Mouse (Mus musculus) common myeloid progenitor, adult 5-6 weeks (primary cell): ENCODE results near the gene Stk32c. TPM values are rescaled to one million over a fixed set of nuclear protein-coding genes. Genes with fewer than 3 reads are reported as not detected.

Source experiments
- ATAC-seq: replicated peaks from 2 replicates; pipeline ENCODE4 v1.8.0; 2016; ENCODE audit warnings: low read depth, mild to moderate bottlenecking, moderate TSS enrichment, inconsistent platforms; ENCODE audit not compliant: poor library complexity, severe bottlenecking
- total RNA-seq: library from RNA; stranded (forward); fragments of 200-1000, 187-1606 nt; gene quantifications from 2 replicates; pipeline ENCODE4 v1.2.3, GENCODE M21; 2017

The Stk32c gene
- total RNA-seq, 1 experiment from 2014 or later, result not detected

GRCm38 (mm10) chr7:139156341-139157058, 56.6 kb downstream of the Stk32c start:
- peak; percentile 75 for ATAC-seq

DNA sequence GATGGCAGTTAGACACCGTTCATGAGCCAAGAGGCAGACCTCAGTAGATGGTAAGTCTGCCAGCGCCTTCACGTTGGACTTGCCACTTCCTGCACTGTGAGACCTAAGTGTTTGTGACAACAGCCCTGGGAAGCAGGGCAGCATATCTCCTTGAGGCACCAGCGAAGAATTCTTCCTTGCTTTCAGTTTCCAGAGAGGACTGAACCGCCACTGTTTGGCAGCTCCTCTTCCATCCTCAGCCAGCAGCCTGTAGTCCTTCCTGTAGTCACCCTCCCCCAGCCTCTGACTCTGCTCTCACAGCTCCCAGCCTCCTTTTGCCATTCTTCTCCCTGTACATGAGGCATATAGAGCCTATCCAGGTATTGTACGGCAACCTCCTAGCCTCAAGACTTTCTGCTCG, 60.2 kb downstream of the Stk32c start:
- ATAC-seq, result no peak; the same call in 1 of the 2 replicates

DNA sequence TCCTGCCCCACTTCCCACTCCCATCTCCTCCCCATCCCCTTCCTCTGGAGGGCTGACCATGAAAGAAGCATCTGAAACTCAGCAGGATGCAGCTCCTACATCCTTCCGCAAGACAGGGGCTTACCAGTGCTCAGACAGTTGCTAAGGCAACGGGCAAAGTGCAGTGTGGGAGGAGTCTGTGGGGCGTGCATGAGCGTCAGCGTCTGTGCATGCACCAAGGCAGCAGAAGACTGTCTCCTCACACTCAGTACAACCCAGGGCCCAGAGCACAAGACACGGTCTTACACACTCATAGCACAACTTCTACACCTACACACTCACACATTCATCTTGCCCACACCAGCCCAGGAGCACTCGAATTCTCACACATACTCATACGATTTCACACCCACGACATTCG, 62.0 kb downstream of the Stk32c start:
- peak; percentile 72 for ATAC-seq

DNA sequence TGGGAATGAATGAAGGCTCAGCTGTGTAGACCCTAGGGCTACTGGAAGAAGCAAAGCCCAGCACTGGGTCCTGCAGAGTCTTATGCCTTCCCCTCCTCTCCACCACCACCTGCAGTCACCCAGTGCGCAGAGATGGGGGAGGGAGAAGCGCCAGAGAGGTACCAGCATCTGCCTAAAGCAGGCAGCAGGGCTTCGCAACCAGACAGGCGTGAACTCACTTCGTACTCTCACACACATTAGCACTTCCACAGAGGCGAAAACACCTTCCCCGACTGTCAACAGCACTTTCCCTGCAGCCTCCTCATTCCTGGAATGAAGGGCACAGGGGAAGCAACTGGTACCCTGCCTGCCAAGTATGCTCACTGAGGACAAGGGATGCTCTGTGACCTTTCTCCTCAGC, 63.7 kb downstream of the Stk32c start:
- ATAC-seq, result no peak

DNA sequence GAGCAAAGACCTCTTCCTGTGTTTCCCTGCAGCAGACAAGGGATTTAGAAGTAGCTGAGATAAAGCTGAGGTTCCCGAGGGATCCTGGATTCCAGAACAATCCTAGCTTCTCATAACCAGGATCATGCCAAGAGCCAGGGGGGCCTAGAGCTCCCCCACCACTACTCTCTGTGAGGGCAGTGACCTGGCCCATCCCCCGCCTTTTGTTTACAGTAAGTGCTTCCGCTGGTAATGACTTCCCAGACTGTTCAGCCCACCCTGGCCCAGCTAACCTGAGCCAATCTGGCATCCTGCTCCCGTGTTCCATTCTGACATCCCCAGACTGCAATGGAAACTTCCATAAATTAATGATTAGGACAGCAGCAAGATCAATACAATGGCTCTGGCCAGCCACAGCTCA, 65.7 kb downstream of the Stk32c start:
- no peak for ATAC-seq

- peak; percentile 62 for ATAC-seq
Observed at GRCm38 (mm10) chr7:139145891-139146290, 67.2 kb downstream of the Stk32c start.

GRCm38 (mm10) chr7:139143785-139144184, 69.3 kb downstream of the Stk32c start:
- ATAC-seq, result 0 out of 2 replicates have a peak, but pooled peaks have one; percentile 12

DNA sequence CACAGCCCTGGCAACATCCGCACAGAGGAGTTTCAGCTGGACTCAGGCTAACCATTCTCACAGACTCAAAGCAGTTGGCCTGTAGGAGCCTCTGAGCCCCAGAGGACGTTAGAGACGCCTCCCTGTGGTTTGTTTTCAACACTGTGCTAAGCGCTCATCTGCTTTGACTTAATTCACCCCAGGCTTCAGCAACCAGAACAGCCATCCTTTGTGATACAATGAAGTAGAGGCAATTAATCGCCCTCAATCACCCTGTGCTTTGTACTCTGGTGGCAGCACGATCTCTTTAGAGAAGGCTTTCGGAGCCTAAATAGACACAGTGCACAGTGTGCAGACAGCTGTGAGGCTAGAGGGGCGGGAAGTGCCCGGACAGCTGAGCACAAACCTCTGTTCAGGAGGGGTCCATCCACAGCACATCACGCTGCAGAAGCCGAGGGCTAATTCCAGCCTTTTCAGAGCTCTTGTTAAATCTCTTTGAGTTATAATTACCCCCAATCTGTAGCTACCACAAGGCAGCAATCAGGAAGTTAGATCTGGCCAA, 73.1 kb downstream of the Stk32c start:
- ATAC-seq, result no peak

DNA sequence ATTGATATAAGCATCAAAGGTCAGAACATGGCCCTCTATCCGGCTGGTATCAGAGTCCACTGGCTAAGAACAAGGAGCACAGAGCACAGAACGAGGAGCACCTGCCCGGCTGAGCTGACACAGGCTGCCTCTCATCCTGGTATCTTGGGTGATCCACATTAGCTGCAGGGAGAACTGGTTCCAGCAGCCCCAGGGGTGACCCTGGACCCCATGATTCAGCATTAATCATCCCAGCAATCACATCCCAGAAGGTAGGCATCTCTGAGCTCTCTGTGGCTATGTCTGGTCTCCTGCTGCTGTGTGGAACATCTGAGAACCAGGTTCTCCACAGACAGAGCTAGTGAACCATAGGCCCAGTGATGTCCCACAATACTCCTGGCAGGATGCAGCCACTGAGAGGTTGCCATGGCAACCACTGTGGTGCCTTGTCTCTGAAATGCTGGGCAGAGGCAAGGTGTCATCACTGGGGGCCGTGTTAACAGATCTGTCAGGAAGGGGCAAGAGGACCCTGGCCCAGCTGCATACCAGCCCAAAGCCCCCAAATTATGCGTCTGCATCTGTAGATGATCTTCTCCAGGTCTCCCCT, 76.1 kb downstream of the Stk32c start:
- ATAC-seq, result no peak

- ATAC-seq, result no peak
Observed at GRCm38 (mm10) chr7:139135236-139135635, 77.9 kb downstream of the Stk32c start.

DNA sequence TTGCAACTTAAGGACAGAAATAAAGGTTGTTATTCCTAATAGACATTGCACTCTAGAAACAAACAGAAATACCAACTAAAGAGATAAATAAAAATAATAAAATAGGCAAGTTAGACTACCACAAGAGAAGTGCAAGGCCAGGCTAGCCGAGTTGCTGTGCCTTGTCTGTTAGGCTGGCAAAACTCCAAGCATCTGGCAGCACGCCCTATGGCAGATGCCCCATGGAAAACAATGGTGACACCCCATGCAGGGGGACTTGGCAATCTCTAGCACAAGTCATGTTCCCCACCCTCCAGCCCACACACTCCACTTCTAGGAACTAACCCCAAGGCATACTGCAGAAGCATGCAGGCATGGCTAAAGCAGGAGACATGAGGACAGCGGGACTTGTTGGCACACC, 79.7 kb downstream of the Stk32c start:
- ATAC-seq, result no peak

GRCm38 (mm10) chr7:139131538-139131937, 81.6 kb downstream of the Stk32c start:
- peak; percentile 87 for ATAC-seq

DNA sequence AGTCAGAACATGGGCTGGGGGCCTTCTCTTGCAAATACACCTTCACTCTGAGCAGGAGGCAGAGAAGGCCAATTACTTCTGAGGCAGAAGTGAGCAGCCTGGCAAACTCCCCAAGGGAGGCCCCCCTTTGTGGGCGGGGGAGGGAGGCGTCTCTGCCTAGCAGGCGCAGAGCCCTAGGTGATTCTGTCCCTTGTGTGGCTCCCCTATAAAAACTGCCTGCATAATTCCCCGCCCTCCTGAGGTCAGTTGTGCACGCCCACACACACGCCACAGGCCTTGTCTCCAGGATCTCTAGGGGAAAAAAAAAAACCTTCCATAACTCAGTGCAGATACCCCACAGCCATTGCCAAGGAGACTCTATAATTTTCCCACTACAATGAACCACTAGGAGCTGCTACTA, 82.7 kb downstream of the Stk32c start:
- ATAC-seq, result peak; percentile 20

DNA sequence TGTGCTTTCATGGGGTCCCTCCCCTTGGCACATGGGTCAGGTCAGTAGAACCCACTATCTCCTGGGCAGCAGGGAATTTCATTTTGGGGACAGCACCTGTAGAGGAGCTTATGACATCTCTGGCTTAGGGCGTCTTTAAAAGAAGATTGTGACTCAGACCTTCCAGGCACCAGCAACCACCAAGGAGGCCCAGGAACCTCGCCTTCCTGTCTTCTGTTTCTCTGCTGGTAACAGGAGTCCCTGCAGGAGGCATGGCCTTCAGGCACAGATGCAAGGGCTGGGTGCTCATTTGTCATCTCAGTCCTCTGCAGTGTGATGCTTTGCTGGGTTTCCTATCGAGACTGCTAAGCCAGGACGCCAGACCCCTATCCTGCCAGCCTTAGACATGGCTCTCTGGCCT, 84.1 kb downstream of the Stk32c start:
- ATAC-seq, result no peak

DNA sequence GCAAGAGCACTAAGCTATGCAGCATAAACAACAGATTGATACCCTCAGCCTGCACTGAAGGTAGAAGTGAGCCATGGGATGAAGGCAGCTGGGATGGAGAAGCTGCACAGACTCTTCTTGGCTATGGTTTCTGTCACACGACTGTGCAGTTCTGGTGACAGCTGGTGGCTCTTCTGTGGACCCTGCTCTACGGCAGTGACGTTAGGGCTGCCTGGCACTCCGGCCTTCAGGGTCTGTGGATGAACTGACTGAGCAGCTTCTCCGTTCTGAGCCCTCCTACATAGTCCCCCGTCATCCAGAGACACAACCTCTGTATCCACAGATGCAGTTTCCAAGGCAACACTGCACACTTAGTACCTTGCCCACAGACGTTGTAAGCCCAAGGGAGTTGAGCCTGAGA, 86.6 kb downstream of the Stk32c start:
- ATAC-seq, result no peak

DNA sequence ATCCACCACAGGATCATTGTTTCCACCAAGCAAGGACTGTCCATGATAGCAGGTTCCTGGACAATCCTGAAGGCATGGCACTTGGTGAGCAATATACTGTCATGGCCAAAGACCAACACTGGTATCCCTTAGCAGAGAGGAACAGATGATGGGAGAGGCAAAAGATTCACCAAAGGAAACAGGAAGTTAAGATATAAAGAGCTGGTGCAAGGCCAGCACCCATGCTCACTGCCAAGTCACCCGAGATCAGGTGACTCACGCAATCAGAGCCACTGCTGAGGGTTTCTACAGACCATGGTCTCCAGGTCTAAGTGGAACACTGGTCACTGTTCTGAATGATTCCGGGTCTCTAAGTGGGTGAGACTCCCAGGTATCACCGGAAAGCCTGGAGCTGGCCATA, 87.2 kb downstream of the Stk32c start:
- peak; percentile 56 for ATAC-seq

DNA sequence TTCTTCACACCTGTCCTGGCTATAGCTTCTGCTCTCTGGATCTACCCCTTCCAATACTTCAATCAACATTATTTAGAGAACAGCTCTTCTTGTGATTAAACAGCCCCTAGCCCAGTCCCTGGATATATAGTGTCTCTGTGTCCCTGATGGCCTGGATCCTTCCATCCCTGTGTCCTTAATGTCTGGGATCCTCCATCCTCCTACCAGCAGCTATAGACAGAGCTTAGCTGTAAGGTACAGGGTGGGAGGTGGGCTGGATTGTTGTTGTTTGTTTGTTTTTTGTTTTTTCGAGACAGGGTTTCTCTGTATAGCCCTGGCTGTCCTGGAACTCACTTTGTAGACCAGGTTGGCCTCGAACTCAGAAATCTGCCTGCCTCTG, 93.3 kb downstream of the Stk32c start:
- ATAC-seq, result no peak

DNA sequence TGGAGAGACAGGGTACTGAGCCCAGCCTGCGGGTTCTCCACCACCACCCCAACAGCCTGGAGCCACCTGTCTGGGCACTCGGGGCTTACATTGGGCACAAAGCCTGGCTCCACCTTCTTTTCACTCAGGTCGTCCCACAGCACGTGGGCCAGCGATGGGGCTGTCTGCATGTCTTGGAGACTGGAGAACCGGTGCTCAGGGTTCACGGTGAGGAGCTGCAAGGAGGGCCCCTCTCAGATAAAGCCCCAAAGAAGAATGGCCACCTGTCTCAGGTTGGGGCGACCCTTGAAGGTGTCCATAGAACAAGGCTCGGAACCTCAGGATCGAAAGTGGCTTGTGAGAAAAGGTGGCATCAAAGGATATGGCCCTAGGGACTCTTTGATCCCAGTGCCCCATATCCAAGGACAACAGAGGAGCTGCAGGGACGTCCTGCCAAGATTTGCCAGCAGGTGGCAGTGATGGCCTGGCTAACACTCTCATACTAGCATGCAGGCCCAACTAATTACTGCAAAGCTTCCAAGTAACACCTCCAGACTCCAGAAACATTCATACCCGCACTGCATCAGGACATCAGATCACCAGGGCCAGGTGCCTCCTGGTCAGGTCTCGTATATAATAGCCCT, 93.8 kb downstream of the Stk32c start:
- ATAC-seq, result peak; percentile 98

DNA sequence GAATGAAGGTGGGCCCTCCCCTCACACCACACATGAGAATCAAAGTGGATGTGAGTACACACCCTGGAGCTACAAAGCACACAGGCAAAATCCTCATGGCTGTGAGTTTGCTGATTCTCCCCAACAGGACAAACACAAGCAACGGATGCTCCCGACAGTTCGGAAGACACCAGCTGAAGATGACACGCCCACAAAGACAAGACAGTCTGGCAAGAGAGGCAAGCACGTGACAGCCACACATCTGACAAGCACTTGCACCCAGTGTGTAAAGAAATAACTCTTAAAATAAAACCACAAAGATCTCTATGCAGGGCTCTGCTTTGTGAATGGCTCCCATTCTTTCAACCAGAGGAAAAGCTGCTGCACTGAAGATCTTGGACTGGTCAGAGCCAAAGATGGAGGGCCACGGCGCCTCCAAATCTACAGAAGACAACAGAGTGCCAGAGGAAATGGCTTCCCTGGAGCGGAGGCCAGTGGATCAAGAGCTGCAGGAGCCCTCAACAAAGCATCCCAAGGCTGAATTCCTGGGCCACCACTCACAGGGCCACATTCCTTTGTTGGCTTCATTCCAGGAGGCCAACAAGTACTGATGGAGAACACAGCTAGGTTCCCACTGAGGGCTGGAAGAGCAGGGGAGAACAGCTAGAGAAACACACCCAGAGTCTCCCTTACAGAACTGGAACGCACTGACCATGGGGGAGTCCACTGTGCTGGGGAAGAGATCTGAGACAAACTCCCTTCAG, 105.0 kb downstream of the Stk32c start:
- no peak for ATAC-seq

DNA sequence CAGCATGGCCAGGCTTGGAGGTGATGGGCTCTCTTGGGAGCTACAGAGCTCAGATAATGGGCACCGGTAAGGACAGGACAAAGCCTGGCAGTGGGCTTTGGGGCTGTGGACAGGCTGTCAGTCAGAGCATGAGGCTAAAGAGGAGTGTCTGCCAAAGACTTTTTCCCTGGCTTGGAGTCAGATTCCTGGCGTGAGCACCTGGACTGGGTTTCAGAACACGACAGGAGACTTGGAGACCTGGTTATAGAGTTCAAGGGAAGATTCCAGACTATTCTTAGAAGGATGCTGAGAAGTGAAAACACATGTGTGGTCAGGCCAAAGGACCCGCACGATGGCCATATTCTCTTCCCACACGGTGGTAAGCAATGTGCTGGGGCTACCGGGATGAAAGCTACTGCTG, 107.4 kb downstream of the Stk32c start:
- no peak for ATAC-seq

- no peak for ATAC-seq
Observed at GRCm38 (mm10) chr7:139105076-139105475, 108.0 kb downstream of the Stk32c start.
